Mouse (Mus musculus) frontal cortex, postnatal 10 days (tissue): Measurements from ENCODE around the gene Hsph1.

ENCODE experiments used
- DNase-seq, 2 experiments: peaks; one replicate each; pipeline ENCODE4 v3.0.0; 2022; ENCODE audit warnings: low spot score in 2 of 2, mixed read lengths in 1 of 2

The Hsph1 gene

GRCm38 (mm10) chr5:149636075-149636920 lies at the start of gene Hsph1:
Hsph1 (minus strand) TSS chr5:149636376.
- DNase-seq: peak; percentile 98 to 99

- DNase-seq: no peak
Observed at GRCm38 (mm10) chr5:149680946-149681345, 44.8 kb upstream of the Hsph1 start.

GRCm38 (mm10) chr5:149679886-149680285 lies 43.7 kb upstream of the Hsph1 start:
- DNase-seq: no peak

GRCm38 (mm10) chr5:149679362-149679761 lies 43.2 kb upstream of the Hsph1 start:
- DNase-seq: no peak

GRCm38 (mm10) chr5:149678990-149679348 lies 42.8 kb upstream of the Hsph1 start:
- no peak for DNase-seq

GRCm38 (mm10) chr5:149678100-149678989 lies 42.2 kb upstream of the Hsph1 start, which contains the start of gene B3glct:
B3glct (plus strand) TSS chr5:149678230.
- peak; percentile 44 to 71 for DNase-seq

- no peak for DNase-seq
Observed at GRCm38 (mm10) chr5:149677196-149677595, 41.0 kb upstream of the Hsph1 start.

- DNase-seq: no peak
Observed at GRCm38 (mm10) chr5:149663417-149663816, 27.2 kb upstream of the Hsph1 start.

GRCm38 (mm10) chr5:149662980-149663379 lies 26.8 kb upstream of the Hsph1 start:
- no peak for DNase-seq

- no peak for DNase-seq
Observed at GRCm38 (mm10) chr5:149661428-149661827, 25.3 kb upstream of the Hsph1 start.

GRCm38 (mm10) chr5:149659414-149659780 lies 23.2 kb upstream of the Hsph1 start:
- no peak for DNase-seq

- DNase-seq: no peak
Observed at GRCm38 (mm10) chr5:149658741-149659413, 22.7 kb upstream of the Hsph1 start.

- DNase-seq: no peak
Observed at GRCm38 (mm10) chr5:149658022-149658421, 21.8 kb upstream of the Hsph1 start.

GRCm38 (mm10) chr5:149655636-149656035 lies 19.5 kb upstream of the Hsph1 start:
- no peak for DNase-seq

- no peak for DNase-seq
Observed at GRCm38 (mm10) chr5:149650179-149650553, 14.0 kb upstream of the Hsph1 start.

GRCm38 (mm10) chr5:149649499-149650178 lies 13.5 kb upstream of the Hsph1 start:
- DNase-seq: no peak

- no peak for DNase-seq
Observed at GRCm38 (mm10) chr5:149648895-149649406, 12.8 kb upstream of the Hsph1 start.

GRCm38 (mm10) chr5:149648196-149648595 lies 12.0 kb upstream of the Hsph1 start:
- no peak for DNase-seq

GRCm38 (mm10) chr5:149647367-149648115 lies 11.4 kb upstream of the Hsph1 start:
- DNase-seq: no peak

GRCm38 (mm10) chr5:149642783-149643509 lies 6.8 kb upstream of the Hsph1 start:
- DNase-seq: no peak
